Mouse (Mus musculus): ENCODE measurements at regions not wholly inside any gene's neighbourhood (a gene's known extent, or its start where the extent isn't known, plus 50 kb on each side); places are given as distances from the start of the nearest gene placed in this dataset.
A peak's percentile ranks its signal among the peaks of the same experiment; 100 is the strongest.
"Not testable (repeated sequence)": the region's sequence is repeated elsewhere in the genome, so short reads cannot be mapped to it uniquely, and the experiment has no call there.

DNA sequence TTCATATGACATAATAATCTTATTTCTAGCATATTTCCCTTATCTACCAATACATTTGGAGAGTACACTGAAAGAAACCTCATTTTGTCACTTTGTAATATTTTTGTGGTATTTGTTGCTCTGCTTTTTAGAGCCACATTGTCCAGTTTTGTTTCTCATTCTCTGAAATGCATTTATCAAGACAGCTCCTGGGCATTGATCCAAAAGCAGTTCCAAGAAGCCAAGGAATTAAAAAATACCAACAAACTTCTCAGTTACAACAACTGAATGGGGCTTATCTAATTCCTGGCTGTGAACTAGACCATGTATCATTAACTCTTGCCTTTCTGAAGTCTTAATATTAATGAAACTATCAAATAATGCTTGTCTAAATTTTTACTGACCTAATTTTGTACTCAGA lies 76.3 kb downstream of the Ccdc71l start:
- no peaks in the 10 kb centered on the region for H3K9me3 ChIP-seq (ENCODE audit: low read length)
- H3K9ac ChIP-seq (replicated peaks; ENCODE audit: low read depth) = no peak overlapping the region
- H3K4me3 ChIP-seq (ENCODE audit: low read depth, low read length) = no peak overlapping the region
- no peak for TF ChIP-seq EP300 (IDR thresholded peaks at IDR 0.05)
- TF ChIP-seq CTCF (IDR thresholded peaks at IDR 0.05) = no peak
- H3K4me2 ChIP-seq (replicated peaks; ENCODE audit: low read depth, low read length) = no peak overlapping the region
- no peaks in the 10 kb centered on the region for H3K27me3 ChIP-seq (replicated peaks; ENCODE audit: insufficient read depth, low read length)
- H3K27ac ChIP-seq (ENCODE audit: low read length) = no peak overlapping the region
- peak; percentile 44 for DNase-seq (ENCODE audit: low spot score)
- H3K36me3 ChIP-seq (ENCODE audit: insufficient read depth, low read length) = no peaks in the 10 kb centered on the region
- no peak for ATAC-seq
- H3K4me1 ChIP-seq (ENCODE audit: insufficient read depth, low read depth, low read length) = no peaks in the 10 kb centered on the region

DNA sequence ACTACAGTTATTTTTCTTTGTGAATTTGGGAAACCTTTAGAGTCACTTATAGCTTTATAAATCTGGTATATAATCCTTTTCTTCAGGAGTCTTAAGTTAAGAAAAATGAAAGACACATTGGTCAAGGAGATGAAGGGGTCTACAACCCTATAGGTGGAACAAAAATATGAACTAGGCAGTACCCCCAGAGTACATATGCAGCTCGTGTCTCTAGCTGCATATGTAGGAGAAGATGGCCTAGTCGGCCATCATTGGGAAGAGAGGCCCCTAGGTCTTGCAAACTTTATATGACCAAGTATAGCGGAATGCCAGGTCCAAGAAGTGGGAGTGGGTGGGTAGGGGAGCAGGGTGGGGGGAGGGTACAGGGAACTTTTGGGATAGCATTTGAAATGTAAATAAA lies 76.7 kb downstream of the Ccdc71l start:
- ATAC-seq; H3K36me3 ChIP-seq (ENCODE audit: insufficient read depth, low read length); H3K9ac ChIP-seq (replicated peaks; ENCODE audit: low read depth); H3K9me3 ChIP-seq (ENCODE audit: low read length); H3K4me3 ChIP-seq (ENCODE audit: low read depth, low read length); H3K27me3 ChIP-seq (replicated peaks; ENCODE audit: insufficient read depth, low read length); H3K4me2 ChIP-seq (replicated peaks; ENCODE audit: low read depth, low read length); H3K27ac ChIP-seq (ENCODE audit: low read length); H3K4me1 ChIP-seq (ENCODE audit: insufficient read depth, low read depth, low read length); DNase-seq (ENCODE audit: low spot score): not testable (repeated sequence)
- 83% methylated on average over 3 of the region's 3 CpGs for WGBS

DNA sequence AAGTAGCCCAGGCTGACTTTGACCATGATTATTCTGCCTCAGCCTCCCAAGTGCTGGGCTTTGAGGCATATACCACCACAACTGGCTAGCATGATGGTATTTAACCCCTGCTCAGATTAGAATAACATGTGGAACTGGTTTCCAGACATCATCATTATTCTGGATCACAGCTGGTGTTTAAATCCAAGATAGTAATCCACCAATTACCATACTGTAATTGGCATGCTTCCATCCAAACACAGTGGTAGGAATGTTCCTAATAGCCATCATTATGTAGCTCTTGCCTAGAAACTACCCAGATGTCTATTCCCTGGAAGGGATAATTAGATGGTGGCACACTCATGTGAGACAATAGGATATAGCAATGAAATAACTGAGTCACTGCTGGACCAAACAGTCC lies 77.4 kb downstream of the Ccdc71l start:
- Histone ChIP-seq H3K4me3 (ENCODE audit: low read depth, low read length) (no peak overlapping the region), H3K9ac (replicated peaks; ENCODE audit: low read depth) (no peak overlapping the region), H3K4me2 (replicated peaks; ENCODE audit: low read depth, low read length) (no peak overlapping the region), H3K36me3 (ENCODE audit: insufficient read depth, low read length) (no peaks in the 10 kb centered on the region), H3K27ac (ENCODE audit: low read length) (no peak overlapping the region), H3K9me3 (ENCODE audit: low read length) (no peaks in the 10 kb centered on the region), H3K27me3 (replicated peaks; ENCODE audit: insufficient read depth, low read length) (no peaks in the 10 kb centered on the region), H3K4me1 (ENCODE audit: insufficient read depth, low read depth, low read length) (no peaks in the 10 kb centered on the region)
- DNase-seq (ENCODE audit: low spot score) = no peak
- ATAC-seq = no peak
- TF ChIP-seq CTCF (IDR thresholded peaks at IDR 0.05) (no peak), EP300 (IDR thresholded peaks at IDR 0.05) (no peak)

DNA sequence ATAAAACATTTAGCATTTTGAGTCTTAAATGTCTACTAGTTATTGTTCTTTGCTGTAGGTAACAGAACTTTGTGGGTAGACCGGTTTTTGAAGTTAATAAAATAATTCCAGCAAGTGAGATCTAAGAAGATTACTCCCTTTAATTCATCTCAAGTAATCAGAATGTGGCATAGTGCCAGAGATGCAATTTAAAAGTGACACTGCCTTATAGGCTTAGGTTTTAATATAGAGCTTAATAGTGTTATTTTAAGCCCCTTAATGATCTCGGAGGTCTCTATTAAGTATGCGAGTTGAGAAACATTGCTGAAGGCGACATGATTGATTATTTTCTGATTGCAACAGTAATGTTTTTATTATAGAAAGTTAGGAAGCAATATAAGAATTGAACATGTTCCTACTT lies 78.3 kb downstream of the Ccdc71l start:
- no peak for DNase-seq (ENCODE audit: low spot score)
- WGBS = 79% methylated on average over 4 of the region's 4 CpGs
- H3K9me3 ChIP-seq (ENCODE audit: low read length) = no peaks in the 10 kb centered on the region

DNA sequence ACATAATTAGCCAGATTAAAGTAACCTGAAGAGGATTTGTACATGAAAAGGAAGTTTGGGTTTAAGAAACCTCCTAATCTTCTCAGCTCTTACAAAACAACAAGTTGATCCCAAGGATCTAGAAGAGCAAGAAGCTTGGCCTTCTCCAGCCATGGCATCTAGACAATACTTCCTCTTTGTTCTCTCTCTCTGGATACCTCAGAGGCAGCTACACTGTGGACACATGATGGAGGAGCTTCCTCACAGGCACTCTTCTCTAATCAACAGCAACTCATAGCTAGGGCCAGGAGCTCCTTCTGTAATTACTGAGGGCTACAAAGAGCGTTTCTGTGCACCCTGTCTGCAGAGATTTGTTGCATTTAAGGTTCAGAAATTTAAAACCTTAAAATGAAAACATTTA lies 79.9 kb downstream of the Ccdc71l start:
- DNase-seq (ENCODE audit: low spot score) (no peak), ATAC-seq (no peak)
- Histone ChIP-seq H3K36me3 (ENCODE audit: insufficient read depth, low read length) (no peaks in the 10 kb centered on the region), H3K27ac (ENCODE audit: low read length) (no peak overlapping the region), H3K9ac (replicated peaks; ENCODE audit: low read depth) (no peak overlapping the region), H3K4me2 (replicated peaks; ENCODE audit: low read depth, low read length) (no peak overlapping the region), H3K4me3 (ENCODE audit: low read depth, low read length) (no peak overlapping the region), H3K9me3 (ENCODE audit: low read length) (no peaks in the 10 kb centered on the region), H3K27me3 (replicated peaks; ENCODE audit: insufficient read depth, low read length) (no peaks in the 10 kb centered on the region), H3K4me1 (ENCODE audit: insufficient read depth, low read depth, low read length) (no peaks in the 10 kb centered on the region)
- 78% methylated on average over 1 of the region's 1 CpGs for WGBS
- TF ChIP-seq EP300 (IDR thresholded peaks at IDR 0.05) = no peak
- no peak for TF ChIP-seq CTCF (IDR thresholded peaks at IDR 0.05)

More for the DNA sequence above, 78.3 kb downstream of the Ccdc71l start:
- Histone ChIP-seq H3K9ac (replicated peaks; ENCODE audit: low read depth) (no peak overlapping the region), H3K36me3 (ENCODE audit: insufficient read depth, low read length) (no peaks in the 10 kb centered on the region), H3K4me3 (ENCODE audit: low read depth, low read length) (no peak overlapping the region), H3K4me1 (ENCODE audit: insufficient read depth, low read depth, low read length) (no peaks in the 10 kb centered on the region), H3K27ac (ENCODE audit: low read length) (no peak overlapping the region), H3K4me2 (replicated peaks; ENCODE audit: low read depth, low read length) (no peak overlapping the region), H3K27me3 (replicated peaks; ENCODE audit: insufficient read depth, low read length) (no peaks in the 10 kb centered on the region)
- no peak for ATAC-seq
- TF ChIP-seq CTCF (IDR thresholded peaks at IDR 0.05) = no peak
- TF ChIP-seq EP300 (IDR thresholded peaks at IDR 0.05) = no peak

GRCm38 (mm10) chr12:32460330-32460998 lies 82.0 kb downstream of the Ccdc71l start:
- peak; percentile 26 for DNase-seq (ENCODE audit: low spot score)
- no peak overlapping the region for H3K4me3 ChIP-seq (ENCODE audit: low read depth, low read length)
- 40% methylated on average over 4 of the region's 4 CpGs for WGBS
- no peak overlapping the region for H3K4me2 ChIP-seq (replicated peaks; ENCODE audit: low read depth, low read length)
- no peaks in the 10 kb centered on the region for H3K27me3 ChIP-seq (replicated peaks; ENCODE audit: insufficient read depth, low read length)
- ATAC-seq = no peak
- peaks cover 6% of the 10 kb centered on the region; the same call in 1 of the 2 replicates for H3K4me1 ChIP-seq (ENCODE audit: insufficient read depth, low read depth, low read length)
- no peak overlapping the region for H3K27ac ChIP-seq (ENCODE audit: low read length)
- peak; percentile 45; the same call in 1 of the 2 replicates for TF ChIP-seq EP300 (IDR thresholded peaks at IDR 0.05)
- no peak for TF ChIP-seq CTCF (IDR thresholded peaks at IDR 0.05)
- no peaks in the 10 kb centered on the region for H3K9me3 ChIP-seq (ENCODE audit: low read length)
- no peaks in the 10 kb centered on the region for H3K36me3 ChIP-seq (ENCODE audit: insufficient read depth, low read length)
- H3K9ac ChIP-seq (replicated peaks; ENCODE audit: low read depth) = no peak overlapping the region

- Histone ChIP-seq H3K27me3 (replicated peaks; ENCODE audit: insufficient read depth, low read length) (no peaks in the 10 kb centered on the region), H3K9me3 (ENCODE audit: low read length) (no peaks in the 10 kb centered on the region), H3K4me1 (ENCODE audit: insufficient read depth, low read depth, low read length) (peaks cover 9% of the 10 kb centered on the region; the same call in 1 of the 2 replicates), H3K9ac (replicated peaks; ENCODE audit: low read depth) (no peak overlapping the region), H3K36me3 (ENCODE audit: insufficient read depth, low read length) (no peaks in the 10 kb centered on the region), H3K4me2 (replicated peaks; ENCODE audit: low read depth, low read length) (no peak overlapping the region), H3K4me3 (ENCODE audit: low read depth, low read length) (no peak overlapping the region), H3K27ac (ENCODE audit: low read length) (no peak overlapping the region)
- WGBS = 12% methylated on average over 6 of the region's 6 CpGs
- DNase-seq (ENCODE audit: low spot score) = peak; percentile 77
- TF ChIP-seq EP300 (IDR thresholded peaks at IDR 0.05) (peak; percentile 51; the same call in 1 of the 2 replicates), CTCF (IDR thresholded peaks at IDR 0.05) (no peak)
- ATAC-seq = peak; percentile 84
Measured at GRCm38 (mm10) chr12:32465371-32465770, 86.9 kb downstream of the Ccdc71l start.
